In the genomic region with DNA sequence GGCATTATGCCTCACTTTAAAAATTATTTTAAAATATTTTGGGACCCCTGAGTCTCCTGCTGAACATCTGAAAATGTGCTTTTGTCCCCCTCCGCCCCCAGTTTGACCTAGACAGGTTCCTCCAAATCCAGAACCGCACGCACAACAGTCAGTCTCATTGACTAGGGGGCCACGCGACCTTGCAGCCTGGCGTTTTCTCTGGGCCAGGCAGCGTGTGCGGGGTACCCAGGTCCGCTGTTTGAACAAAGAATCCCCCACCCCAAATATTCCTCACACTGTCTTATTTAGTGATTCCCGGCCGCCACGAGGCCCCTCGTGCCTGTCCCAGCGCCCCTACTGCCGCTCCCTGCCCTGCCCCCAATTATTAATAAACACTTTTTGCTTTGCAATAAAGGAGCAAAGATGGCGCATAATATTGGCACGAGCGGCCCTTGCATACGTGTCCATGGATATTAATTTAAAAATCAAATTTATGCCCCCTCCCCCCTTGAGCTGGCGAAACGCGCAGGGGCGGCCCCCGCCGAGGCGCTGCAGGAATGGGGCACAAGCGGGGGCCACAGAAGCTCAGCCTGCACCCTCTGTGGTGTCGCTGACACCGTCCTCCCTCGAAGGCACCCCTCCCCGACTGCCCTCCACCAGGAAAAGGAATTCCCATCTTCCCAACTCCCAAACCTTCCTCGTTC, we compare ENCODE assay signal across 8 mouse cellular contexts. TPM values are rescaled to one million over a fixed set of nuclear protein-coding genes. Genes with fewer than 3 reads are reported as not detected.
DNase-seq lines count a peak whose midpoint lies in the region; ATAC-seq and TF ChIP-seq lines count a peak whose summit lies in the region.

No protein-coding gene starts in this region.

- peak overlapping the region; percentile 82 for H3K9ac ChIP-seq in lung, embryonic 14.5 days
- H3K9ac ChIP-seq in embryonic facial prominence, embryonic 13.5 days: peak overlapping the region; percentile 86
- H3K9ac ChIP-seq in hindbrain, embryonic 16.5 days (ENCODE audit: low read depth, low read length): peak overlapping the region; percentile 55
- H3K9ac ChIP-seq in lung, embryonic 16.5 days (ENCODE audit: low read length): peak overlapping the region; percentile 79

- DNase-seq in lung, embryonic 14.5 days: peak; percentile 52
- DNase-seq in lung, adult 18-20 months: no peak
- no peak for DNase-seq in urinary bladder, postnatal 25 days (ENCODE audit: low spot score)
- no peak for DNase-seq in MN1 (ENCODE audit: low spot score)

- peaks cover 41% of the 10 kb centered on the region for H3K36me3 ChIP-seq in lung, embryonic 14.5 days (ENCODE audit: insufficient read depth)
- H3K36me3 ChIP-seq in embryonic facial prominence, embryonic 13.5 days: peaks cover 35% of the 10 kb centered on the region
- H3K36me3 ChIP-seq in hindbrain, embryonic 16.5 days (ENCODE audit: control insufficient read depth, insufficient read depth, low read length): no peaks in the 10 kb centered on the region
- H3K36me3 ChIP-seq in lung, embryonic 16.5 days (ENCODE audit: control insufficient read depth, insufficient read depth, low read length): peaks cover 17% of the 10 kb centered on the region

- peaks cover 11% of the 10 kb centered on the region; the same call in 1 of the 2 replicates for H3K27me3 ChIP-seq in lung, embryonic 14.5 days (ENCODE audit: insufficient read depth, low read length)
- peaks cover 18% of the 10 kb centered on the region for H3K27me3 ChIP-seq in embryonic facial prominence, embryonic 13.5 days
- peaks cover 21% of the 10 kb centered on the region for H3K27me3 ChIP-seq in hindbrain, embryonic 16.5 days (replicated peaks; ENCODE audit: control insufficient read depth, insufficient read depth, low read length)
- peaks cover 5% of the 10 kb centered on the region for H3K27me3 ChIP-seq in lung, embryonic 16.5 days (ENCODE audit: control insufficient read depth, insufficient read depth, low read depth, low read length)

- 1% methylated on average over 32 of the region's 32 CpGs for WGBS in lung, embryonic 14.5 days
- under 1% methylated on average over 32 of the region's 32 CpGs for WGBS in embryonic facial prominence, embryonic 13.5 days
- under 1% methylated on average over 32 of the region's 32 CpGs for WGBS in hindbrain, embryonic 16.5 days
- WGBS in lung, embryonic 16.5 days: under 1% methylated on average over 32 of the region's 32 CpGs

- no peaks in the 10 kb centered on the region for H3K9me3 ChIP-seq in lung, embryonic 14.5 days (ENCODE audit: low read depth, low read length)
- H3K9me3 ChIP-seq in embryonic facial prominence, embryonic 13.5 days: no peaks in the 10 kb centered on the region
- H3K9me3 ChIP-seq in hindbrain, embryonic 16.5 days (ENCODE audit: control insufficient read depth, low read length): no peaks in the 10 kb centered on the region
- H3K9me3 ChIP-seq in lung, embryonic 16.5 days (ENCODE audit: control insufficient read depth, low read length): no peaks in the 10 kb centered on the region

- peak overlapping the region; percentile 71 for H3K4me3 ChIP-seq in lung, embryonic 14.5 days (ENCODE audit: low read depth, low read length)
- H3K4me3 ChIP-seq in embryonic facial prominence, embryonic 13.5 days: peak overlapping the region; percentile 67
- peak overlapping the region; percentile 44 for H3K4me3 ChIP-seq in hindbrain, embryonic 16.5 days (ENCODE audit: low read length)
- H3K4me3 ChIP-seq in lung, embryonic 16.5 days (ENCODE audit: low read length): peak overlapping the region; percentile 78

- H3K4me1 ChIP-seq in lung, embryonic 14.5 days (ENCODE audit: insufficient read depth): peaks cover 7% of the 10 kb centered on the region
- peaks cover 67% of the 10 kb centered on the region for H3K4me1 ChIP-seq in embryonic facial prominence, embryonic 13.5 days
- H3K4me1 ChIP-seq in hindbrain, embryonic 16.5 days (ENCODE audit: control insufficient read depth, insufficient read depth, low read depth, low read length): peaks cover 58% of the 10 kb centered on the region
- peaks cover 21% of the 10 kb centered on the region for H3K4me1 ChIP-seq in lung, embryonic 16.5 days (replicated peaks; ENCODE audit: control insufficient read depth, insufficient read depth, low read length)

- peak overlapping the region; percentile 99 for H3K27ac ChIP-seq in lung, embryonic 14.5 days (ENCODE audit: low read depth)
- peak overlapping the region; percentile 87 for H3K27ac ChIP-seq in embryonic facial prominence, embryonic 13.5 days
- H3K27ac ChIP-seq in hindbrain, embryonic 16.5 days (ENCODE audit: low read depth, low read length): peak overlapping the region; percentile 46; the same call in 1 of the 2 replicates
- peak overlapping the region; percentile 99 for H3K27ac ChIP-seq in lung, embryonic 16.5 days (ENCODE audit: low read length)

- peak overlapping the region; percentile 97 for H3K4me2 ChIP-seq in lung, embryonic 14.5 days
- peak overlapping the region; percentile 93 for H3K4me2 ChIP-seq in embryonic facial prominence, embryonic 13.5 days
- H3K4me2 ChIP-seq in hindbrain, embryonic 16.5 days (ENCODE audit: low read length): peak overlapping the region; percentile 90
- peak overlapping the region; percentile 93 for H3K4me2 ChIP-seq in lung, embryonic 16.5 days (ENCODE audit: low read depth, low read length)

- ATAC-seq in lung, embryonic 14.5 days (ENCODE audit: insufficient read depth): no peak
- ATAC-seq in embryonic facial prominence, embryonic 13.5 days (ENCODE audit: insufficient number of reproducible peaks, insufficient read depth, low FRiP score, low TSS enrichment, low read depth): no peak
- ATAC-seq in hindbrain, embryonic 16.5 days: no peak
- ATAC-seq in lung, embryonic 16.5 days (ENCODE audit: low read depth): no peak
- no peak for ATAC-seq in monocyte, adult 5-6 weeks (replicated peaks; ENCODE audit: insufficient number of reproducible peaks, low FRiP score, low TSS enrichment, poor library complexity, severe bottlenecking)

- no peak for TF ChIP-seq CTCF in lung, embryonic 14.5 days (IDR thresholded peaks at IDR 0.05; ENCODE audit: low read depth)

RNA-seq across cellular contexts. Expression of a gene that starts 0.9 kb away (rescaled TPM):
- 148 and 154 TPM in 2 replicates for polyA plus RNA-seq in lung, embryonic 14.5 days (2014; fragmentation: Nextera tagmentation; extraction: Ambion mirVana)
- polyA plus RNA-seq in embryonic facial prominence, embryonic 13.5 days (2015; fragmentation: Nextera tagmentation; extraction: Ambion mirVana): 127 and 136 TPM in 2 replicates
- 31.0 and 33.5 TPM in 2 replicates for polyA plus RNA-seq in hindbrain, embryonic 16.5 days (2015; fragmentation: Nextera tagmentation; extraction: Ambion mirVana)
- 92.5 and 122 TPM in 2 replicates for polyA plus RNA-seq in lung, embryonic 16.5 days (2015; fragmentation: Nextera tagmentation; extraction: Ambion mirVana)
- 1.1 to 5.5 TPM (median 1.7 TPM) in 3 replicates for total RNA-seq in monocyte, adult 5-6 weeks (2017)

RNA-seq across cellular contexts. Expression of a gene that starts 23.9 kb away (rescaled TPM):
- 22.1 and 22.3 TPM in 2 replicates for polyA plus RNA-seq in lung, embryonic 14.5 days (2014; fragmentation: Nextera tagmentation; extraction: Ambion mirVana)
- polyA plus RNA-seq in embryonic facial prominence, embryonic 13.5 days (2015; fragmentation: Nextera tagmentation; extraction: Ambion mirVana): 26.2 and 27.1 TPM in 2 replicates
- polyA plus RNA-seq in hindbrain, embryonic 16.5 days (2015; fragmentation: Nextera tagmentation; extraction: Ambion mirVana): 29.7 and 32.5 TPM in 2 replicates
- polyA plus RNA-seq in lung, embryonic 16.5 days (2015; fragmentation: Nextera tagmentation; extraction: Ambion mirVana): 28.2 and 29.1 TPM in 2 replicates
- 31.6 to 57.8 TPM (median 50.1 TPM) in 3 replicates for total RNA-seq in monocyte, adult 5-6 weeks (2017)

RNA-seq across cellular contexts. Expression of a gene that starts 42.5 kb away (rescaled TPM):
- not detected in 2 replicates for polyA plus RNA-seq in lung, embryonic 14.5 days (2014; fragmentation: Nextera tagmentation; extraction: Ambion mirVana)
- polyA plus RNA-seq in embryonic facial prominence, embryonic 13.5 days (2015; fragmentation: Nextera tagmentation; extraction: Ambion mirVana): 0.80 and 1.3 TPM in 2 replicates
- 22.7 and 23.6 TPM in 2 replicates for polyA plus RNA-seq in hindbrain, embryonic 16.5 days (2015; fragmentation: Nextera tagmentation; extraction: Ambion mirVana)
- polyA plus RNA-seq in lung, embryonic 16.5 days (2015; fragmentation: Nextera tagmentation; extraction: Ambion mirVana): not detected in 2 replicates
- total RNA-seq in monocyte, adult 5-6 weeks (2017): not detected in 3 replicates

Comparison
In these comparisons a context has a peak if more than half of its experiments do, and no peak if none do; other contexts are left out.
1. H3K27ac ChIP-seq: peak in every context shown above with its lines; median percentile 99 in lung, embryonic 14.5 days; 99 in lung, embryonic 16.5 days; 87 in embryonic facial prominence, embryonic 13.5 days; 46 in hindbrain, embryonic 16.5 days.
2. RNA of a gene that starts 42.5 kb away (polyA plus RNA-seq): 22.7 to 23.6 TPM in hindbrain, embryonic 16.5 days; 0.80 to 1.3 TPM in embryonic facial prominence, embryonic 13.5 days, not detected in lung, embryonic 16.5 days and not detected in lung, embryonic 14.5 days; every median in the first group is over 10 times any median in the second.
3. Peak in every context shown above with its lines, with median percentiles within 50 percentile points of each other: H3K4me2 ChIP-seq, H3K4me3 ChIP-seq and H3K9ac ChIP-seq.